Mouse (Mus musculus): ENCODE measurements around the gene Neurog1.
A peak's percentile ranks its signal among the peaks of the same experiment; 100 is the strongest.

Neurog1 gene

DNA sequence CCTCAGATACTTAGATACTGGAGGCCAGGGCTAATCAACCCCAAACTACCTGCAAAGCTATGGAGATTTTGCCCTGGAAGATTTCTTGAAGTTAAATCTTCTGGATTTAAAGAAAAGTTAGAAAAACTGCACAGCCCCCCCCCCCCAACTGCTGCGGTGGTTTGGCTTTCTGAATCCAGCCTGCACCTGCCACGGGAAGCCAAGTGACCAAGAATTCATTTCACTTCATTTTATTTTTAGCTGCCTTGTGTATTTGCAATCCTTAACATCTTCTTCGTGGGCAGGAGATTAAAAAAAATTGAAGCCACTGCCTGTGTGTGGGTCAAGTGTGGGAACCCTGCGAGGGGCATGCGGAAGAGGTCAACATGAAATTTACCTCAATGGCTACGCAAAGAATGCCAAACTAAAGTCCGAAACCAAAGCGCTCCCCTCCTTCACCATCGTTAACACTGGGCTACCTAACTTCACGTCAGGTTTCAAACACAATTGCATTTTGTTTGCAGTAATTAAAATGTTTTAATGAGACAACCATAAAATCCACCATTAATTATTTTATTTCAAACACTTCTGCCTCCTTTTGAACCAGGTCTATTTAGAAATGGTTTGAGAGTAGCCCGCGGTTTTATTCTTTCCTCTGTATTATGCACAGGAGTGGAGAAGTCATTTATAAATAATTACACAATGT lies 5.6 kb upstream of the Neurog1 start:
- DNase-seq, result no peak

DNA sequence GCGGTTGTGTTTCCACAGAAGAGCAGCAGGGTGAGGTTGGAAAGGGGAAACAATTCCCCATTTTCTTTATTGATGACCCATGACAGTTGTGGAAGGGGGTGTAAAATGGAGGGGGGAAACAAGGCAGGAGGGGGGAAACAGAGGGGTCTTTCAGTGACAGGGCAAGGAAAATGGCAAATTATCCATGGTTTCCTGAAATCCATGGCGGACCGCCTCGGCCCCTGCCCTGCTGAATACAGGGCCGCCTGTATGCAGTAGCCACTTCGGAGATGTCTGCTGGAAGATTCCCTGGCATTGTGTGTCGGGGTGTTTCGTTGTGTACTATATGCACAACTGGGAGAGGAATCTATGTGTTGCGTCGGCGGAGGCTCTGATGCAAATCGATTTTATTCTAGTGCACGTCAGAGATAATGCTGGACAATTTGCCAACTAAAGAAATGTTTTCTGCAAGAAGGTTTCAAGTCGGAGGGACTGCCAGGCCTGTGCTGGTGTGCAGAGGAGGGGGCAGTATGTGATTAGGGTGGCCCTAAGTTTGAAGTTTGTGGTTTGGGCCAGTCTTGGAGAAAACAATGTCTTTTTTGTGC lies 4.8 kb upstream of the Neurog1 start:
- no peak for DNase-seq

DNA sequence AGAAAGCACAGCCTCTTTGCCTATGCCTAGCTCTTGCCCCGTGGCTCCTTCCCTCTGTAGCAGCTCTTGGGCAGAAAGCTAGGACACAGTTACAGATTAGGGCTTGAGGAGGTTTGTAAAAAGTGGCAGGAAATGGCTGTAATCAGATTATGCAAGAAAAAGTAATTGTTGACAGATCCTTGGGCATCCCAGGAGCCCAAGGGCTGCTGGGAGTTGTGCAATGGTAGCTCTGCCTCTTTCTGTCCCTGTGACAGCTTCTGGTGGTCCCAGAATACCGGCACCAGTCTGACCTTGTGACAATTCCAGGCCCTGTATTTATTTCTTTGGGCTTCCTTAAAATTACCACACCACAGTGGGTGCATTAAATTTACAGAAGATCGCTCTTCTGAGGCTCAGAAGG lies 1.4 kb upstream of the Neurog1 start:
- DNase-seq, result no peak

DNA sequence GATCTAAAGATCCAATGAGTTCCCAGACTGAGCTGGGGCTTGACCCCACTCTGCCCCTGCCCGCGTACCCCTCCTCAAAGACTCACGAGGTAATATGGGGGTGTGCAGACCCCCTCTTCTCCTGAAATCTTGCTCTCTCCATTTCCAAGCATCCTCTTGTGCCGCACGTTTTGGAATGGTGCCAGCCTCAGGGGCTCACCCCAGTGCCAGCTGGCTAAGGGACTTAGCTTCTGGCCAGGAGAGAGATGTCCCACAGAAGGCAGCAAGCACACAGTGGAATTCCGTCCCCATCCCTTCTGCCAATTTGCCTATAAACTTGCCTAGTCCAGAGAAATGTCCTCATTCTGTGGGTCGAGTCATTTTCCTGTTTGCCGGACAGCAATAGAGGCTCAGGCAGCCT lies 820 bp upstream of the Neurog1 start:
- DNase-seq, result no peak

DNA sequence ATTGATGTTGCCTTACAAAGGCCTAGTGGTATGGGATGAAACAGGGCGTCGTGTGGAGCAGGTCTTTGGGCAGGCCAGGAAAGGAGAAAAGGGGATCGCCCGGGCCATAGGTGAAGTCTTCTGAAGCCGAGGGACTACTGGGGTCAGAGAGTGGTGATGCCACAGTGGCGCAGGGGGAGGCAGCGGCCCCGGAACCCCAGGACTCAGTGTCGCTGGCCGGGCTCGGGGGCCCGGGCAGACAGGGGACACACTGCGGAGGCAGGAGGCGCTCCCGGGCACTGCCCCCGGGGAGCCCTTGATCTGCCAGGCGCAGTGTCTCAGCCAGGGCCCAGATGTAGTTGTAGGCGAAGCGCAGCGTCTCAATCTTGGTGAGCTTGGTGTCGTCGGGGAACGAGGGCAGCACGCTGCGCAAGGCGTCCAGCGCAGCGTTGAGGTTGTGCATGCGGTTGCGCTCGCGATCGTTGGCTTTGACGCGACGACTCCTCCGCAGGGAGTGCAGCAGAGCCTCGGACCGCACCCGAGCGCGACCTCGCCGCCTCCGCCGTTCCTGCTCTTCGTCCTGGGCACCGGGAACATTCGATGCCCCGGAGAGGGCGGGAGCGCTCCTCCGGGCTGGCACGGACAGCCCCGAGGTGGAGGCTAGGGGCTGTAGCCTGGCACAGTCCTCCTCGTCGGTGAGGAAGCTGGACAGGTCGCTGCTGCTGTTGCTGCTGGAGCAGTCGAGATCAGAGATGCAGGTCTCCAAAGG lies 613 bp downstream of the Neurog1 start:
- DNase-seq, result no peak

DNA sequence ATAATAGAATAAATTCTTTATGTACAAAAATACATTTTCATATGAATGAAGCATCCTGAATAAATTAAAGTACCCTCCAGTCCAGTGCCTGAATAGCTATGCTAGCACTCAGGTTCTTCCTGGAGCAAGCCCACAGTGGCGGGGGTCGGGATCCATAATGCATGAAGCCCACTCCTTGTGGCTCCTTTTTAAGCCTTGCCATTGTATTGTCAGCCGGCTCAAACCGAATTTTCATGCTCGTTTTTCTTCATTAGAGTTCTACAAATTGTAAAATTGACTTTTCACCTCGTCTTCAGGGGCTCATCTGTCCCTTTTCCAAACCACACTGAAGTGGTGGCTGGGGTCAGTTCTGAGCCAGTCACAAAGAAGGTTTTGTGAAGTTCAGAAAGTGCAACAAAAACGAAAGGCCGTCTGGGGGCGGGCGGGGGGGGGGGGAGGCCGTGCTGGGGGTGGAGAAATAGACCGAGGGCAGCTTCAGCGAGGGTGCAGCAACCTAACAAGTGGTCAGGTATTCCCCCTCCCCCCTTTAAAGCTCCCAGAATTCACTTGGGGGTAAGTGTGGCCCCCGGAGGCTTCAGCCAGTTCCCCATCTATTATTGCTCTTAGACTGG lies 1.3 kb downstream of the Neurog1 start:
- DNase-seq, result no peak

DNA sequence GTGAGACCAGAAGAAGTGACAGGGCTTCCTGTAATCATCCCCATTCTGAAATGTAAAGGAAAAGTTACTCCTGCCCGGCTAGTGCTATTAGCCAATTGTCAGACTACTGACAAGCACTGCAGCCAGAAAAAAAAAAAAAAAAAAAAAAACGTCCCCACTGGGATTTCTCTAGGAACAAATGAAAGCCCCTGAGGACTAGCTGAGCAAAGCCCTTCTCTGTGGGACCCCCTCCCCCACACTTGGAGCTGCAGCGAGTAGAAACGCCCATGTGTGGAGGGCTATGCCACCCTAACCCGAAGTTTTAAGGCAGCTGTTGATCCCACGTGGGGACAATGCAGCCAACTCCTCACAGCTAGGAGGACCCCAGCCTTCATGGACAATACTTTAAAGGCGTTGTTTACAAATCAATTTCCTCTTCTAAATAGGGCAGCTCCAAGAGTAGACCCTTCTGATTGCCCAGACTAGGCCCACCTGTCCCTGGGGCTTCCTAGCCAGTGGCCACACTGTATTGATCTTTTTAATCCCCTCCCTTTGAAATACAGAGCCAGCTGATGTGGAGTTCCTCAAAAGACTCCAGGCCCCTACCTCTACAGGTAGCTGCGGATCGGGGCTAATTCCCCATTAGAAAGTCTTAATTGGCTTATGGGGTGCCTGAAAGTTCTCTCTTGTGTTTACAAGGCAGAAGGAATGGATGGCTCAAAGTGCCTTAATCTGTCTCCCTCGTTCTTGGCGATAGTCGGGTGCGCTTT lies 2.2 kb downstream of the Neurog1 start:
- DNase-seq, result no peak

DNA sequence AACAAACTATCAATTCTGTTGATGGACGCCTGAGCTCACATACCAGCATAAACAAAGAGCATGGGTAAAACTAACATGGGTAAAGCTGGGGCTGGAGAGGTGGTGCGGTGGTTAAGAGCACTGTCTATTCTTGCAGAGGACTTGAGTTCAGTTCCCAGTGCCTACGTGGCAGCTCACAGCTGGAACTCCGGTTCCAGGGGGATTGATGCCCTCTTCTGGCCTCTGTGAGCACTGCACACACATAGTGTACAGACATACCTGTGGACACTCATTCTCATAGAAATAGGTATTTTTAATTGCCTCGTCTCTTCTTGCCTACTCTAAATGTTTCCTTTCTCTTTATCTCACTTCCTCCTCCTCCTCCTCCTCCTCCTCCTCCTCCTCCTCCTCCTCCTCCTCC lies 8.9 kb downstream of the Neurog1 start:
- DNase-seq, result no peak

DNA sequence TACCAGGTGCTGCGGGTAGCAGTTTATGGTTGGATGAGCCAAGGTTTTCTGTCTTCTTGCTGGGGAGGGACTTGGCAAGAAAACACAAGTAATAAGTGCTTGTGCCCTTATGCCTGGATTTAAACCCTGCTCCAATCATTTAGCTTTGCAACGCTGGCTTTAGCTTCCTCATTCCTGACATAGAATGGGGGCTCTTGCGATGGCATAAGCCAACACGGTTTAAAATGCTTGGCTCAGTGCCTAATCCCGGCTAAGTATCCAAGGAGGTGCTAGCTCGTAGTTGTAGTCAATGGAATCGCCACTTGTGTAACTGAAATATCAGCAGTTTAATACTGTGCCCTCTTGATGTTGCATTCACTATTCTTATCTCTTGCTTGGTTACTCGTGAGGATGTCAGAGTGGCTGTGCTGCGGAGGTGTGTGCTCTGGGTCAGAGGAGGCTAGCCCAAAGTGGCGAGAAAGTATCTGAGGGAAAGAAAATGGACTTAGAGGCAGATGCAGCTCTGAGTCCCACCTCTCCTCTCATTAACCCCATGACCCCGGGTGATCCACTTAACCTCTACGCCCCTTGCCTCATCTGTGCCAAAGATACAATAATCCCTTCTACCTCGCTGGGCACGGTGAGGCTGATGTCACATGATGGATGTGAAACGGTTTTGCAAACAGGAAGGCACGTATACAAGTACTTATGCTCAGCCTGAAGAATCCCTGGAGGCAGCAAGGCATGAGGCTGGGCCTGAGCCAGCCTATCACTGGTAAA lies 11.8 kb downstream of the Neurog1 start:
- DNase-seq, result no peak

DNA sequence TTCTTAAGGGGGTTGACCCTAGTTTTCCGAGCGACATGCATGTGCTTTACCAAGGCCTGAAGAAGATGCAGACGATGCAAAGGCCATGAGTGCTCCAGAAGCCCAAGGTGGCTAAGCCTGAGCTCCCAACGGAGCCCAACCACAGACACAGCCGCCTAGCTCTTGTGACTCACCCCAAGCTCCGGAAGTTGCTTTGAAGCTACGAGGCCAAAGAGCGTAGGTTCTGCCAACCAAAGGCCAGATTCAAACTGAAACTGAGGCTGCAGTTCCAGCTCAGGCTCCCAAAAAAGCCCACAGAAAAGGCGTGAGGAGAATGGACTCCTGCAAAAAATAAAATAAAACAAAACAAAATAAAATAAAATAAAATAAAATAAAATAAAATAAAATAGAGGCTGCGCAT lies 14.1 kb downstream of the Neurog1 start:
- DNase-seq, result peak; percentile 38

DNA sequence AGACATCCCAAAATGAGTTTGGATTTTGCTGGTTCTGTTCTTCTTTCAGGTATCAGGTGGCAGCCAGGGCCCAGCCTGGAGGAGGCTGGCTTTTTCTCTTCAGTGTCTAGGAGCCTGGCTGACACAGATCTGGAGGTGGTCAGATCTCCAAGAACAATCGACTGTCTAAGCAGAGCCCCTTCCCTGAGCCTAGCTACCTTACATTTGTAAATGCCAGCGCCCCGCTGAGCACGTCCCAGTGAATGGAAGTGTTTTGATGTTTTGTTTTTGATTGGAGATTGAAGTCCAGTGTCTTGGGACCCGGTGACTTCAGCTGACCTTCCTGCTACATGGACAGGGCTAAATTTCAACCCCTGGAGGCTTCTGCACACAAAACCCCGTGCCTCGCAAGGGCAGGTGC lies 15.8 kb downstream of the Neurog1 start:
- DNase-seq, result no peak

DNA sequence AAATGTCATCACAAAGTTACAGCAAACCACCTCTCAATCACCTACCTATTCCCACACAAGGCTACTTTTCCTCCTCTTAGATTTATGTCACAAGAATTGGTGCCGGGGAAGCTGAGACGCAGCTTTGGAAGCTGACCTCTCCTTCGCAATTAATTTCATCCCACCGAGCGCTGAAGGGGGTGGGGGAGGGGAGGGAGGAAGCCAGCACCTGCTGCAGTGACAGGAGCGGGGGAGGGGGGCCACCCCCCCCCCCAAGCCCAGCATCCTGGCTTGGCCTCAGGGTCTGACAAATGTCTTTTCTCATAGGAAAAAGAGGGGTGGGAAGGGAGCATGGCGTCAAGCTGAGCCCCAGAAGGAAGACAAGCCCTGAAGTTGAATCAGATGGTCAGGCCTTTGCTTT lies 23.2 kb downstream of the Neurog1 start:
- no peak for DNase-seq

DNA sequence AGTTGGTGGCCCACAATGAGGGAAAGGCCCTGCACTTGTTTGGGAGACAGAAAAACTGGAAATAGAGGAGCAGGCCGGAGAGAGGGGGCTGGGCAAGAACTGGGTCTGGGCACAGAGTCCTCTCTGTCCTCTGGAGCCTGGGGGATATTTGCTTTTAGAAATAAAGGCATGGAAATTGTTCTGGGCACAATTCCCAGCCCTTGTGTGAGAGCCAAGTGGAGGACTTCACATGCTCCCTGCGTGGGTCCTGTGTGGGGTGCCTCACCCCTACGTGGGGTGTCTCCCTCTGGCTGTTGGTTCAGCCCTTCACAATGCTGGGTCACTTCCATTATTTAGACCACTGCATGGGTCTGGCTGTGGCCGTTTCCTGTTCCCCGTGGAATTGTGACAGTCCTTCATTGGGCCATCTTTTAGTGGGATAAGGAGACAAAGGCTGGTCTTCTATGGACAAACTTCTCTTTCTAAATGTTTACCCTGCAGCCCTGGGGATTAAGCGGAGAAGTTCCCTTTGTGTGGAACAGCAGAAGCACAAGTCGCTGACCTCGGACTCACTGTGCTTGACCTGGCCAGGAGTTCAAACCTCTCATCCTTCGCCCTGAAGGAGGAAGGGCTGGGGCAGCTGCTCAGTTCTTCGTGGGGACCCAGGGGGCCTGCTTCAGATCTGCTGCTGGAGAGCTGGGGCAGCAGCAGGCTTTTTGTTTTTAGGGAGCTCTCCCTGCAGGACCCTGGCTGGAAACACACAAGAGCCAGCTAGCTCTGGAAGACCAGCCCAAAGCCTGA lies 25.6 kb downstream of the Neurog1 start:
- DNase-seq, result no peak

DNA sequence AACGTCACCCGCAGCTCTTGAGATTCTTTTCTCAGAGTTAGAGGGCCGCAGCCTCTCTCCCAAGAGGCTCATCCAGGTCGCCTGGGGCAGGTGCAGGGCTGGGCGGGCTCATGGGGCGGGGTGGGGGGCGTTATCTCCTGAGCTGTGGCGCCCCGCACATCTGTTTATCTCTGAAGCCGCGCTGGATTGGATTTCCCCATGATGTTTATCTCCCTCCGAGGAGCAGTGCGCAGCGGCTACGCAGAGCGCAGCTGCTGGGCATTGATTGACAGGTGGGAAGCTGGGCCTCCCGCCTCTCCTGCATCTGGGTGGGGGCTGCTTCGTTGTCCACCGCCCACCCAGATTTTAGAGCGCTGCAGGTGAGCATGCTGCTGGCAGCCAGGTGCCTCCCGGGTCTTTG lies 28.3 kb downstream of the Neurog1 start:
- peak; percentile 20 for DNase-seq

DNA sequence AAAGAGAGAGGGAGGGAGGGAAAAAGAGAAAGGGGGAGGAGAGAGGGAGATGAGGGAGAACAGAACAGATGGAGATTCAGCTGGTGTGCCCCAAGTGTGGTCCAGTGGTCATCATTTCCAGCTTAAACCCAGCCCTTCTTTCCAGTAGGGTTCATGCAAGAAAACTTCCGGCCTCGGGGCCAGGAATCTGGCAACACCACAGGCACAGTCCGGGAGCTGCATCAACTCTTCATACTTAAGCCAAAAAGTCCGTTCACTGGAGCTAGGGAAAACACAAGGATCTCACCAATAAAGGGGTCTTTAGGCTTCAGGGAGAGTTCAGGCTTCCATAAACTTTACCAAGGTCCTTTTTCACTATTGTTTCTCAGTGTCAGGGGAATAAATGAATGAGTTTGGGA lies 29.1 kb downstream of the Neurog1 start:
- DNase-seq, result no peak

DNA sequence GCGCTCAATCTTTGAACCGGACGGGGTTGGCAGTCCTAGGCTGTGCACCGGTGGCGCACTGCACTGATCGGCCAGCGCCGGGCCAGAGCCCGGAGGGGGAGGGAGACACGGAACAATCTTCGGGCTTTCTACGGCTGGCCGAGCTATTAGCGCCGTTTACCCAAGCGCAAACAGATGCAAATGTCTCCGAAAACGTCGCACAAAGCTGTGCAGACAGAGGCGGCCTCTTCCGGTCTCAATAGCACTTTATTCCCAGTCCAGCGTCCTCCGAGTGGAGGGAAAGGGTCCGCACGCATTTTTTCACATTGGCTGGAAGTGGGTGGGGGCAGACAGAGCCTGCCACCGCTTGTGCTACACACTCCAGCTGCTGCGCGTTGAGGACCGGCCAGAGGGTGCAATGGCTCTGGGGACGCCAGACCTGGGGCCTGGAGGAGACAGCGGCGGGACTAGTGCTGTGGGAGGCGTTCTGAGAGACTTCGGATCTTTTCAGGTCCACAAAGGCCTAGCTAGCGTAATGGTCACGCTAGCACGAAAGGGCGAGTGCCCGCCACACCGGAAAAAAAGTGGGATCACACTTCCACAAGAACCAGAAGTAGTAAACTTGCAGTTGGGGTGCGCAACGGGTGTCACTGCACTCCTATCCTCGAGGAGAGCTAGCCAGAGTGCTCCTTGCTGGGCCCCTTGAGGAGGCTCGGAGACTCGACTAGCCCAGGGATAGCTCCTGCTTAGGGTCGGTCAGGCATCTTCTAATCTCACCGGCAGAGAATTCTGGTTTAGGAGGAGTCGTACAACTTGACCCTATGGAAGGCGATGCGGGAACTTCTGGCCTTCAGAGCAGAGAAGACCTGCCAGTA lies 29.7 kb downstream of the Neurog1 start:
- DNase-seq, result no peak

DNA sequence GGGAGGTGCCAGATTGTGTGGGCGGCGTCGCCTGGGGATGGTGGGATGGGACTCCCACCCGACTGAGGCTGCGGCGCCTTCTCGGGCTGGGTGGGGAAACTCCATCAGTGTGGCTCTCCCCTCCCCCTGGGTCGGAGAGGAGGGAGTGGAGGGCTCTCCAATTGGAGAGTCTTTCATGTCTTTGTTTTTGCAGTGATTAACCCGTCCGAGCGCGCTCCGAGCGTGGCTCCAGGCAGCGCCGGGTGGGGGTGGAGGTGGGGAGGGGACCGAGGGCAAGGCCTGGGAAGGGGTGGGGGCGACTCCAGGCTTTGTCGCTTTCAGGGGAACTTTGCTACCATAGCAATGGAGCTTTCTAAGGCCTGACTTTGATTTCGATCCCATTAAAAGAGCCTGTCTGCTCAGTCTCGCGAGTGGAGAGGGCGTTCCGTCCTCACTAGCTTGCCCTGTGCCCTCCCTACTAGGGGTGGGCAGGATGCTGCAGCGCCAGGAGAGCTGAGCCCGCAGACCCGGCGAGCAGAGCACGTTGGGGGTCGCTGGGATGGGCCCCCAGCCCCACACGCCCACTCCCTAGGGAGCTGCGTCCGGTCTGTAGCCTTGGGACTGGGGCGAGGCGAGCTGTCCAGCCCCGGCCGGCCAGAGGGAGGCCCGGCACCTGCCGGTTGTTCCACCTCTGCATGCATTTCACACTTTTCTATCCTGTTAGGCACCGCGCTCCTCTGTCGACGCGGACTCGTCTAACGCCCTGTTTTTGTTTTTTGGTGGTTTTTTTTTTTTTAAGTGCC lies 30.6 kb downstream of the Neurog1 start:
- DNase-seq, result no peak

DNA sequence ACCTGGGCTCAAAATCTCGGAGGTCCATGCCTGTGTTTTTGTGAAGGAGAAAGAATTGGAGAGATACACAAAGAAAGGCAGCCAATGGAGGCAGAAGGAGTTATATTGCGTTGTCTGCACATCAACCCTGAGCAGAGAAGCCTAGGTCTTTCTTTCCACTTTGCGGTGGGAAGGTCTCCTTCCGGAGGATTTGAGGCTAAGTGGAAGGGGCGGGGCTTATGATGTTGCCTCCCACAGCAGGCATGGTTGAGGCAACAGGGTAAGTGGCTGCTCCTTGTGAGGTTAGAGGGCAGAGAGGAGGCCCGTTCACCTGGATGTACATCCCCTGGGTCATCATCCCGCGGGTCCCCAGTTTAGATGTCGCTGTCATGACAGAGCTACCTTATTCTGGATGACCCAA lies 32.7 kb downstream of the Neurog1 start:
- DNase-seq, result peak; percentile 35

DNA sequence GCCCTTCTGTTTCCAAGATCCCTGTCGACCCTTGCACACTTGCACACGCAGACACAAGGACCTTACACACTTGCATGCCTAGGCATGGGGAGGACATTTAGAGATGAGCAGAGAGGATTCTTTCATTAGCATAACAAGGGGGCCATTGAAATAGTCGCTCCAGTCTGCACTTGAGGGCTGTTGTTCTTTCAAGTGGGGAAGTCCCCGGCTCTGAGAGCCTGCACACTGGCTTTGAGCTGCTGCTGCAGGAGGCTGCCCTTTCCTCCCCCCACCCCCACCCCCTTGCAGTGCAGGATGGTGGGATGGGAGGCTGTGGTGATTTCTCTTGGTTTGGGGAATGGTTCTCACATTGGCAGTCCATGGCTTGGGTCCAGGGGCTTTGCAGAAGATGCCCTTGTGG lies 35.9 kb downstream of the Neurog1 start:
- no peak for DNase-seq

DNA sequence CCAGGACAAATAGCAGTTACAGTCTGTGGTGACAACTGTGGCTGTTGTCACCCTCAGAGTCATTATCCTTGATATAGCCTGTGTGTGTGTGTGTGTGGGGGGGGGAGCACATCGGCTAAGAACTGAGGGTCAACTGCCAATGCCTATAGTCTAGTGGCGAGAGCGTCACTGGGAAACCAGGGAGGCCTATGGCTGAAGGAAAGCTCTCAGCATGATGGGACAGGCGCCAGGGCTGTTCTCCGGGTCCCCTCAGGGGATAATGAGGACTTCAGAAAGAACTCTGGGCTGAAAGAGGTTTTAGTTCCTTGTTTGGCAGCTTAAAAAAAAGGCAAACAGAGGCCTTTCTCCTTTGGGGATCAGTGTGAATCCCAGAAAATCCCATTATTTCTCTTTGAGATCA lies 37.3 kb downstream of the Neurog1 start:
- DNase-seq, result no peak
